Mouse (Mus musculus): ENCODE results near the gene Hist1h3d.
A peak's percentile ranks its signal among the peaks of the same experiment; 100 is the strongest.

The Hist1h3d gene

DNA sequence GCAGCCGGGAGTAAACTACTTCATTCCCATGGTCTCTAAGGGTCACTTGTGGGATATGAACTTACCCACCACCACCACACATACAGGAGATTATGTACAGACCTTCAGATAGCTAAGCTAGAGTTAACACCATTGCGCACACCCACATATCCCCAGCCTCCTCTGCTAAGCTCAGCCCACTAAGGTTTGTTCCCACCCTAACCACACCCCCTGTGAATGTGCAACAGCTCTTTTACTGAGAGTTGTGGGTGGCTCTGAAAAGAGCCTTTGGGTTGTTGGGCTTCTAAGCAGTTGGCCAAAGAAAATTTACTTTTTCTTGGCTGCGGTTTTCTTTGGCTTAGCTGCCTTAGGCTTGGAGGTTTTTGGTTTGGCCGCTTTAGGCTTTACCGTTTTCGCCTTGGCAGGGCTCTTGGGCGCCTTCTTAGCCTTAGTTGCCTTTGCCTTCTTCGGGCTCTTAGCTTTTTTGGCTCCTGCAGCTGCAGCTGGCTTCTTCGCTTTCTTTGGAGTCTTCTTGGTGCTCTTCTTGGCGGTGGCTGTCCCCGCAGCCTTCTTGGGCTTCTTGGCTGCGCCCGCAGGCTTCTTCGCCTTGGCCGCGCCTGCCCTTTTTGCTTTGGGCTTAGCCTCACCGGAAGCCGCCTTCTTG lies 46.1 kb downstream of the Hist1h3d start:
- DNase-seq (ENCODE audit: low read depth), result peak; percentile 90

DNA sequence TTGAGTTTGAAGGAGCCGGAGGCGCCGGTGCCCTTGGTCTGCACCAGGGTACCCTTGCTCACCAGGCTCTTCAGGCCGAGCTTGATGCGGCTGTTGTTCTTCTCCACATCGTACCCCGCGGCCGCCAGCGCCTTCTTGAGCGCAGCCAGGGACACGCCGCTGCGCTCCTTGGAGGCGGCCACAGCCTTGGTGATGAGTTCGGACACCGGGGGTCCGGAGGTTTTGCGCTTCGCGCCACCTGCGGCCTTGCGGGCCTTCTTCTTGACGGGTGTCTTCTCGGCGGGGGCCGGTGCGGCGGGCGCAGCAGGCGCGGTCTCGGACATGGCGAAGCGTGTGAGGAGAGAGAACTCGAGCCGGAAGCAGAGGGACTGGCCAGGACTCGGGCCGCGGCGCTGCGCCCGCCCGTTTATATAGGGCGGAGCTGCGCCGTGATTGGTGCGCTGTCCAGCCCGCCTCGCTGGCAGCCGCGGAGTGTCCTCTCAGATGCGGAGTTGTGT lies 46.7 kb downstream of the Hist1h3d start, which contains the start of gene Hist1h1e:
Gene Hist1h1e, minus strand, starts transcription at position 384 of the 497 bp plus-strand sequence.
- DNase-seq (ENCODE audit: low read depth), result peak; percentile 83

DNA sequence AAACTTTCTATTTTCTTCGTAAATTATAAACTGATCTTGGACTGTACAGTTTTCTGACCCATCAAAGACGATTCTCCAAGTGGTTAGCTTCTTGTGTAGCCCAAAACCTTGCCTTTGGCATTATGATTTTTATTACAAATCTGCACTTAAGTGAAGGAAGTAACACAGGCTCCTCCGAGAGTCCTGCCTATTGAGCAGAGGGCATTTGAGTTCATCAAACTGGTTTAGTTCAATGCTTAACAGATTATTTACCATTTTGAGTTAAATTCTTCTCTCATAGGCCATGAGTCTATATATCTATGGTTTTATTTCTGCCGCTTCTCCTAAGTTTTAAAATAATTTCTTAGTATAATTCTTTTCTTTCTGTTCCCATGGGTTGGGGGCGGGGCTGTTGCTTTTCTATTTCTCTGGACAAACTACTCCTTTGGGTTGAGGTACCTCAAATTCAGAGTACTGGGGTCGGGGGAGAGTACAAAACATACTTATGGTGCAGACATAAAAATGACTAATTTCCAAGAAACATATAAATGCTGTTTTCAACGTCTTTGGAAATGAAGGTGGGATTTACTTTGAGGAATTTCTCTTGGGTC lies 47.4 kb downstream of the Hist1h3d start:
- DNase-seq (ENCODE audit: low read depth), result no peak

Data from naive thymus-derived CD4-positive, alpha-beta T cell, adult 2 months (primary cell).